Mouse (Mus musculus) midbrain, embryonic 16.5 days (tissue): ENCODE results near the gene Nbeal1. TPM values are rescaled to one million over a fixed set of nuclear protein-coding genes. Genes with fewer than 3 reads are reported as not detected.

ENCODE experiments used
- ATAC-seq: fragments of 200-750 bp; cut with Nextera tagmentation; 2 replicates; pipeline ENCODE4 v1.8.0; 2017; ENCODE audit warnings: moderate TSS enrichment
- H3K27ac ChIP-seq: fragments of 300-500 bp; sonication (generic); 2 replicates; pipeline ENCODE4 v1.5.1; 2014; ENCODE audit warnings: mild to moderate bottlenecking, low read length, mixed read lengths
- H3K27me3 ChIP-seq: fragments of 300-500 bp; sonication (generic); 2 replicates; pipeline ENCODE4 v1.6.1; 2014; ENCODE audit warnings: low read depth, low read length, mixed read lengths; ENCODE audit not compliant: control insufficient read depth, insufficient read depth
- H3K36me3 ChIP-seq: fragments of 300-500 bp; sonication (generic); 2 replicates; pipeline ENCODE4 v1.6.1; 2014; ENCODE audit warnings: mild to moderate bottlenecking, low read length, moderate library complexity, mixed read lengths; ENCODE audit not compliant: control insufficient read depth, insufficient read depth
- H3K4me1 ChIP-seq: fragments of 300-500 bp; sonication (generic); 2 replicates; pipeline ENCODE4 v1.6.1; 2014; ENCODE audit warnings: mild to moderate bottlenecking, low read length, mixed read lengths; ENCODE audit not compliant: control insufficient read depth, insufficient read depth
- H3K4me2 ChIP-seq: fragments of 300-500 bp; sonication (generic); 2 replicates; pipeline ENCODE4 v1.6.1; 2014; ENCODE audit warnings: mild to moderate bottlenecking, low read length, mixed read lengths
- H3K4me3 ChIP-seq: fragments of 300-500 bp; sonication (generic); 2 replicates; pipeline ENCODE4 v1.5.1; 2014; ENCODE audit warnings: low read depth, mild to moderate bottlenecking, low read length, moderate library complexity, mixed read lengths
- H3K9ac ChIP-seq: fragments of 300-500 bp; sonication (generic); 2 replicates; pipeline ENCODE4 v1.6.1; 2014; ENCODE audit warnings: low read depth, low read length, mixed read lengths
- H3K9me3 ChIP-seq: fragments of 300-500 bp; sonication (generic); replicated peaks from 2 replicates; pipeline ENCODE4 v1.6.1; 2014; ENCODE audit warnings: mild to moderate bottlenecking, low read length, mixed read lengths; ENCODE audit not compliant: control insufficient read depth, poor library complexity, severe bottlenecking
- WGBS: fragments of 180-500 bp; shearing (Covaris S2); extraction: QIAGEN DNeasy Blood & Tissue Kit; methylation state at CpG from one replicate; pipeline ENCODE4 v1.1.7; 2014; 5-methylcytosine and 5-hydroxymethylcytosine counted together
- polyA plus RNA-seq: library from polyadenylated mRNA; unstranded; fragments of >200 nt; fragmentation: Nextera tagmentation; extraction: Ambion mirVana; gene quantifications from 2 replicates; pipeline ENCODE4 v1.2.1, GENCODE M21; 2015

Gene Nbeal1
- polyA plus RNA-seq, 1 experiment from 2014 or later: 7.8 TPM

GRCm38 (mm10) chr1:60272471-60272870 lies 92.1 kb downstream of the Nbeal1 start:
- no peak for ATAC-seq
- H3K4me2 ChIP-seq: no peak overlapping the region
- no peak overlapping the region for H3K4me3 ChIP-seq
- H3K9ac ChIP-seq: no peak overlapping the region
- H3K4me1 ChIP-seq: no peaks in the 10 kb centered on the region
- H3K27ac ChIP-seq: no peak overlapping the region
- 80% methylated on average over 2 of the region's 2 CpGs for WGBS
- 0 out of 2 replicates have a peak, but pooled peaks cover 5% of the 10 kb centered on the region for H3K36me3 ChIP-seq
- no peaks in the 10 kb centered on the region for H3K9me3 ChIP-seq
- no peaks in the 10 kb centered on the region for H3K27me3 ChIP-seq

GRCm38 (mm10) chr1:60293921-60294320 lies 113.5 kb downstream of the Nbeal1 start:
- H3K4me1 ChIP-seq: no peaks in the 10 kb centered on the region
- WGBS: 91% methylated on average over 1 of the region's 1 CpGs
- H3K36me3 ChIP-seq: 0 out of 2 replicates have a peak, but pooled peaks cover 8% of the 10 kb centered on the region

GRCm38 (mm10) chr1:60342808-60343629 lies 162.6 kb downstream of the Nbeal1 start, which contains the start of gene Cyp20a1:
Gene Cyp20a1 (plus strand): TSS chr1:60343323.
- no peaks in the 10 kb centered on the region for H3K27me3 ChIP-seq
- peak within 1 kb of the TSS; percentile 89 for H3K27ac ChIP-seq
- H3K9ac ChIP-seq: peak within 1 kb of the TSS; percentile 73
- peak; percentile 99 for ATAC-seq
- WGBS: 1% methylated on average over 56 of the region's 60 CpGs
- peak within 1 kb of the TSS; percentile 82 for H3K4me2 ChIP-seq
- peaks cover 8% of the 10 kb centered on the region for H3K4me1 ChIP-seq
- no peaks in the 10 kb centered on the region for H3K9me3 ChIP-seq
- peaks cover 6% of the 10 kb centered on the region; the same call in 1 of the 2 replicates for H3K36me3 ChIP-seq
- peak within 1 kb of the TSS; percentile 66 for H3K4me3 ChIP-seq

More at GRCm38 (mm10) chr1:60293921-60294320, 113.5 kb downstream of the Nbeal1 start:
- H3K9ac ChIP-seq: no peak overlapping the region
- no peak overlapping the region for H3K4me2 ChIP-seq
- no peak for ATAC-seq
- H3K27ac ChIP-seq: no peak overlapping the region
- H3K9me3 ChIP-seq: no peaks in the 10 kb centered on the region
- no peak overlapping the region for H3K4me3 ChIP-seq
- H3K27me3 ChIP-seq: no peaks in the 10 kb centered on the region

GRCm38 (mm10) chr1:60343630-60344455 lies 163.4 kb downstream of the Nbeal1 start:
- H3K4me1 ChIP-seq: peaks cover 8% of the 10 kb centered on the region
- WGBS: 9% methylated on average over 14 of the region's 14 CpGs
- no peaks in the 10 kb centered on the region for H3K27me3 ChIP-seq
- no peaks in the 10 kb centered on the region for H3K9me3 ChIP-seq
- H3K4me2 ChIP-seq: peak overlapping the region; percentile 82
- peak overlapping the region; percentile 73 for H3K9ac ChIP-seq
- H3K4me3 ChIP-seq: peak overlapping the region; percentile 66
- peak overlapping the region; percentile 89 for H3K27ac ChIP-seq
- ATAC-seq: peak; percentile 43; the same call in 1 of the 2 replicates
- H3K36me3 ChIP-seq: peaks cover 4% of the 10 kb centered on the region; the same call in 1 of the 2 replicates

- WGBS: 92% methylated on average over 6 of the region's 6 CpGs
- ATAC-seq: no peak
- Histone ChIP-seq H3K27me3 (no peaks in the 10 kb centered on the region), H3K4me2 (no peak overlapping the region), H3K27ac (no peak overlapping the region), H3K36me3 (no peaks in the 10 kb centered on the region), H3K4me3 (no peak overlapping the region), H3K9ac (no peak overlapping the region), H3K4me1 (peaks cover 8% of the 10 kb centered on the region), H3K9me3 (no peaks in the 10 kb centered on the region; the same call in 1 of the 2 replicates)
Measured at GRCm38 (mm10) chr1:60344670-60345069, 164.3 kb downstream of the Nbeal1 start.

- Histone ChIP-seq H3K4me3 (no peak overlapping the region), H3K27ac (no peak overlapping the region)
Measured at GRCm38 (mm10) chr1:60345712-60346111, 165.3 kb downstream of the Nbeal1 start.

GRCm38 (mm10) chr1:60352786-60353185 lies 172.4 kb downstream of the Nbeal1 start:
- H3K9me3 ChIP-seq: no peaks in the 10 kb centered on the region; the same call in 1 of the 2 replicates
- H3K4me1 ChIP-seq: no peaks in the 10 kb centered on the region
- H3K9ac ChIP-seq: no peak overlapping the region
- no peaks in the 10 kb centered on the region for H3K27me3 ChIP-seq
- H3K27ac ChIP-seq: no peak overlapping the region
- 93% methylated on average over 5 of the region's 5 CpGs for WGBS
- no peak for ATAC-seq
- H3K4me2 ChIP-seq: no peak overlapping the region
- no peaks in the 10 kb centered on the region for H3K36me3 ChIP-seq
- H3K4me3 ChIP-seq: no peak overlapping the region

More at GRCm38 (mm10) chr1:60345712-60346111, 165.3 kb downstream of the Nbeal1 start:
- no peak overlapping the region for H3K9ac ChIP-seq
- WGBS: 87% methylated on average over 2 of the region's 2 CpGs
- ATAC-seq: no peak
- H3K4me1 ChIP-seq: peaks cover 8% of the 10 kb centered on the region
- no peaks in the 10 kb centered on the region for H3K36me3 ChIP-seq
- H3K27me3 ChIP-seq: no peaks in the 10 kb centered on the region
- H3K9me3 ChIP-seq: no peaks in the 10 kb centered on the region; the same call in 1 of the 2 replicates
- no peak overlapping the region for H3K4me2 ChIP-seq

GRCm38 (mm10) chr1:60361626-60362025 lies 181.2 kb downstream of the Nbeal1 start:
- H3K27me3 ChIP-seq: no peaks in the 10 kb centered on the region
- no peak overlapping the region for H3K4me3 ChIP-seq
- no peak for ATAC-seq
- 93% methylated on average over 1 of the region's 1 CpGs for WGBS
- H3K4me1 ChIP-seq: no peaks in the 10 kb centered on the region
- H3K36me3 ChIP-seq: no peaks in the 10 kb centered on the region
- H3K9ac ChIP-seq: no peak overlapping the region
- H3K9me3 ChIP-seq: no peaks in the 10 kb centered on the region
- no peak overlapping the region for H3K4me2 ChIP-seq
- H3K27ac ChIP-seq: no peak overlapping the region
